Mouse (Mus musculus): ENCODE measurements around the gene Sap18b.

DNA sequence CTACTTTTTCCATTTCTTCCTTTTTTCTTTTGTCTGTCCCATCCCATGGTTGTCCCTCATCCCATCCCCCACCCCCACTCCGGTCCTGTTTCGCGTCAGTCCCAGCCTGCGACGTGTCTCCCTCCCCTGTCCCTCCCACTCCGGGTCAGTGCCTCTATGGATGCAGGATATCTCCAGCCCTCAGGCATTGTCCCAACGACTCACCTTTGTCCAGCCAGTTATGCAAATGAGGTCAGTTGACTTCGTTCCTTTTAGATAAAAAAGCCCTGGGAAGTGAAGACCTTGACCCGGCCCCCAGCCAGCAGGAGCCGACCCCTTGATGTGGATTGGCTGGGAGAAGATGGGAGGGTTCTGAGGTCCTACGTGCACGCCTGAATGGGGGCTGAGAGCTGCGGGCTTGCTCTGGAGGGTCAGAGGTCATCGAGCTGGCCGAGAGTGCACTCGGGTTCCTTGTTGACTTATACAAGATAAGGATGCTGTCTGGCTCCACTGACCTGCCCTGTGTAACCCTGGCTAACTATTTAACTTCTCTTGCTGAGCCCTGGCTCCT is 8.4 kb downstream of the Sap18b start:
- no peak for TF ChIP-seq CTCF (IDR thresholded peaks at IDR 0.05; ENCODE audit: insufficient read depth, low read depth, low read length)
- no peak for TF ChIP-seq POLR2A (IDR thresholded peaks at IDR 0.05; ENCODE audit: insufficient read depth, low read depth, low read length)

All from olfactory bulb, adult 2 months (tissue).